Mouse (Mus musculus) lung, postnatal 0 days (tissue): ENCODE measurements around the gene Krt79.

Source experiments
- CTCF ChIP-seq: IDR thresholded peaks from 2 replicates; pipeline ENCODE4 v1.5.1; 2016; ENCODE audit warnings: antibody characterized with exemption, mild to moderate bottlenecking
- EP300 ChIP-seq: IDR thresholded peaks from 2 replicates; pipeline ENCODE4 v1.6.1; 2016; ENCODE audit warnings: antibody characterized with exemption, mild to moderate bottlenecking, control low read depth

DNA sequence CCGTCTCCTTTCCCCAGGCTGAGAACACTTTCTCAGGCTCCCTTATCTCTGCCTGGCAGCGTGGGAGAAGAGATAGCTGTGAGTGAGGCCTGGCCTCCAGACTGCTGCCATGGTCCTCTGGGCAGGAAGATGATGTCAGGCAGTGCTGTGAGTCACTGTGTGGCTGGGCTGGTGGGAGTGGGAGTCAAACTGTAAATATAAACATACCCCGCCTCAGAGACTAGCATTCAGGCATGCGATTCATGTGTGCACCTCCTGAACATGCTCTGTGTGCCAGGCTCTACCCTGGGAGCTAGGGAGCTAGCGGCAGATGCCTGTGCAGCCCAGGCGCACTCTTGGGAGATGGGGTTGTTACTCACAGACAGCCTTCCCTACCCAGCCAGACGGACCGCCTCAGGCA, 1.8 kb upstream of the Krt79 start:
- TF ChIP-seq CTCF: no peak
- TF ChIP-seq EP300: 0 out of 2 replicates have a peak, but pooled peaks have one; percentile 18
